14 mouse cellular contexts compared by ENCODE assay signal in genomic region chr7:111282314-111282713, GRCm38 (mm10).
DNase-seq lines count a peak whose midpoint lies in the region; ATAC-seq lines count a peak whose summit lies in the region.
"Had no signal": no experiment of that assay in that cellular context is flagged by ENCODE, and none has a peak within 500 bp of the region (broad histone marks: within the 10 kb centered on the region; RNA-seq: fewer than 3 reads in every experiment).

No protein-coding gene starts in this region.

- DNase-seq in hindbrain, embryonic 10.5 days (ENCODE audit: low spot score): peak; percentile 32
- DNase-seq in hindbrain, embryonic 14.5 days (ENCODE audit: low spot score): no peak
- DNase-seq in kidney, adult 18-20 months: peak; percentile 67
- peak; percentile 74 for DNase-seq in kidney, postnatal 14 days
- DNase-seq in urinary bladder, postnatal 14 days (ENCODE audit: low spot score): no peak
- no peak for DNase-seq in gastrocnemius, adult 8-10 months (ENCODE audit: low spot score in 2 of 2)
- DNase-seq: cerebellum, adult 11 months had no signal

- ATAC-seq in hindbrain, embryonic 14.5 days (ENCODE audit: low FRiP score): no peak
- 0 out of 2 replicates have a peak, but pooled peaks have one; percentile 15 for ATAC-seq in neural tube, embryonic 13.5 days (ENCODE audit: low read depth)
- ATAC-seq in forebrain, embryonic 13.5 days: no peak
- ATAC-seq: midbrain, embryonic 16.5 days; Patski had no signal

- H3K9ac ChIP-seq in hindbrain, embryonic 14.5 days: no peak overlapping the region
- H3K9ac ChIP-seq in neural tube, embryonic 13.5 days: no peak overlapping the region
- H3K9ac ChIP-seq in forebrain, embryonic 13.5 days: no peak overlapping the region
- H3K9ac ChIP-seq: forebrain, embryonic 12.5 days; lung, embryonic 15.5 days had no signal

- H3K27me3 ChIP-seq in hindbrain, embryonic 10.5 days (ENCODE audit: insufficient read depth, poor library complexity, severe bottlenecking): peaks cover 5% of the 10 kb centered on the region; the same call in 1 of the 2 replicates
- H3K27me3 ChIP-seq in hindbrain, embryonic 14.5 days (ENCODE audit: control insufficient read depth, insufficient read depth, low read length): no peaks in the 10 kb centered on the region
- H3K27me3 ChIP-seq in neural tube, embryonic 13.5 days: no peaks in the 10 kb centered on the region
- no peaks in the 10 kb centered on the region for H3K27me3 ChIP-seq in forebrain, embryonic 13.5 days
- H3K27me3 ChIP-seq: forebrain, embryonic 12.5 days; lung, embryonic 15.5 days; Patski had no signal

- peak overlapping the region; percentile 56; the same call in 1 of the 2 replicates for H3K27ac ChIP-seq in hindbrain, embryonic 10.5 days
- no peak overlapping the region for H3K27ac ChIP-seq in hindbrain, embryonic 14.5 days
- no peak overlapping the region for H3K27ac ChIP-seq in neural tube, embryonic 13.5 days (replicated peaks)
- H3K27ac ChIP-seq in forebrain, embryonic 13.5 days: no peak overlapping the region
- H3K27ac ChIP-seq: forebrain, embryonic 12.5 days; lung, embryonic 15.5 days had no signal

- 49% methylated on average over 8 of the region's 8 CpGs for WGBS in hindbrain, embryonic 10.5 days
- 27% methylated on average over 8 of the region's 8 CpGs for WGBS in hindbrain, embryonic 14.5 days
- WGBS in neural tube, embryonic 13.5 days: 46% methylated on average over 8 of the region's 8 CpGs
- WGBS in forebrain, embryonic 13.5 days: 77% methylated on average over 8 of the region's 8 CpGs

- H3K4me3 ChIP-seq in hindbrain, embryonic 10.5 days: no peak overlapping the region
- no peak overlapping the region for H3K4me3 ChIP-seq in hindbrain, embryonic 14.5 days (replicated peaks; ENCODE audit: low read length)
- H3K4me3 ChIP-seq in neural tube, embryonic 13.5 days: no peak overlapping the region
- H3K4me3 ChIP-seq in forebrain, embryonic 13.5 days: no peak overlapping the region
- H3K4me3 ChIP-seq: forebrain, embryonic 12.5 days; lung, embryonic 15.5 days had no signal

- peaks cover 25% of the 10 kb centered on the region for H3K4me1 ChIP-seq in hindbrain, embryonic 10.5 days (replicated peaks)
- peaks cover 15% of the 10 kb centered on the region for H3K4me1 ChIP-seq in hindbrain, embryonic 14.5 days (replicated peaks; ENCODE audit: control insufficient read depth, insufficient read depth, low read length)
- H3K4me1 ChIP-seq in neural tube, embryonic 13.5 days (replicated peaks): peaks cover 17% of the 10 kb centered on the region
- no peaks in the 10 kb centered on the region for H3K4me1 ChIP-seq in forebrain, embryonic 13.5 days
- H3K4me1 ChIP-seq: forebrain, embryonic 12.5 days; lung, embryonic 15.5 days had no signal

- H3K4me2 ChIP-seq in hindbrain, embryonic 14.5 days (replicated peaks): no peak overlapping the region
- no peak overlapping the region for H3K4me2 ChIP-seq in neural tube, embryonic 13.5 days
- H3K4me2 ChIP-seq in forebrain, embryonic 13.5 days: no peak overlapping the region
- H3K4me2 ChIP-seq: forebrain, embryonic 12.5 days; liver, embryonic 11.5 days; lung, embryonic 15.5 days had no signal

- no peaks in the 10 kb centered on the region for H3K9me3 ChIP-seq in hindbrain, embryonic 10.5 days
- H3K9me3 ChIP-seq in hindbrain, embryonic 14.5 days (ENCODE audit: control insufficient read depth, low read length): no peaks in the 10 kb centered on the region
- no peaks in the 10 kb centered on the region for H3K9me3 ChIP-seq in neural tube, embryonic 13.5 days
- H3K9me3 ChIP-seq in forebrain, embryonic 13.5 days (replicated peaks): no peaks in the 10 kb centered on the region
- H3K9me3 ChIP-seq: forebrain, embryonic 12.5 days; lung, embryonic 15.5 days had no signal

- no peaks in the 10 kb centered on the region for H3K36me3 ChIP-seq in hindbrain, embryonic 10.5 days
- H3K36me3 ChIP-seq in hindbrain, embryonic 14.5 days (replicated peaks; ENCODE audit: control insufficient read depth, insufficient read depth): no peaks in the 10 kb centered on the region
- H3K36me3 ChIP-seq in neural tube, embryonic 13.5 days: no peaks in the 10 kb centered on the region
- no peaks in the 10 kb centered on the region for H3K36me3 ChIP-seq in forebrain, embryonic 13.5 days (ENCODE audit: poor library complexity, severe bottlenecking)
- H3K36me3 ChIP-seq: forebrain, embryonic 12.5 days; lung, embryonic 15.5 days had no signal

Comparison
In these comparisons a context has a peak if more than half of its experiments do, and no peak if none do; other contexts are left out.
1. DNase-seq: peak in hindbrain, embryonic 10.5 days (single experiment), kidney, adult 18-20 months (single experiment) and kidney, postnatal 14 days (single experiment); none in hindbrain, embryonic 14.5 days (single experiment), urinary bladder, postnatal 14 days (single experiment) and gastrocnemius, adult 8-10 months (0 of 2).